Mouse (Mus musculus): Measurements from ENCODE around the gene Trpm7. TPM values are rescaled to one million over a fixed set of nuclear protein-coding genes. Genes with fewer than 3 reads are reported as not detected.

Trpm7 gene
- total RNA-seq, 2 experiments from 2014 or later, result 33.1 to 34.3 TPM

- DNase-seq (ENCODE audit: low spot score in 2 of 2), result no peak
These were observed 132.6 kb downstream of the Trpm7 start for GRCm38 (mm10) chr2:126743389-126743788.

Small RNA genes lying within 50 kb of the gene (microRNA-seq; reads per million reads assigned to microRNA genes)
- gene Mir3473g (ENCODE audit: borderline number of aligned reads in 2 of 2), result 0.61 to 1.9 reads per million in 2 experiments

Other genes with a start within 250 kb of the Trpm7 start
- gene Gabpb1, start 199.9 kb downstream of the Trpm7 start, total RNA-seq (2021), result 10 to 100 TPM; 12.9 to 23.8 TPM
- 10 to 100 TPM; 67.4 to 77.4 TPM for gene Usp8, start 168.9 kb downstream of the Trpm7 start, total RNA-seq (2021)
- not detected for gene Usp50, start 92.8 kb downstream of the Trpm7 start, total RNA-seq (2021)
- gene Sppl2a, start 57.0 kb upstream of the Trpm7 start, total RNA-seq (2021), result 10 to 100 TPM; 80.9 to 81.2 TPM
- 1 to 10 TPM; 8.1 to 8.2 TPM for gene Ap4e1, start 132.5 kb upstream of the Trpm7 start, total RNA-seq (2021)
- 10 to 100 TPM; 21.6 to 33.8 TPM for gene Blvra, start 194.4 kb upstream of the Trpm7 start, total RNA-seq (2021)